Mouse (Mus musculus) small intestine, adult 2 months (tissue): ENCODE data around the gene Tmed10. TPM values are rescaled to one million over a fixed set of nuclear protein-coding genes. Genes with fewer than 3 reads are reported as not detected.

Experiments
- H3K27ac ChIP-seq: fragments of 200-500 bp; 2 replicates; pipeline ENCODE4 v1.5.1; 2012; ENCODE audit warnings: low read depth, low read length, control low read depth, inconsistent platforms; ENCODE audit not compliant: insufficient read depth
- H3K27me3 ChIP-seq: fragments of 200-500 bp; 2 replicates; pipeline ENCODE4 v1.6.1; 2012; ENCODE audit warnings: mild to moderate bottlenecking, moderate library complexity, low read length, inconsistent platforms; ENCODE audit not compliant: control insufficient read depth, insufficient read depth
- H3K36me3 ChIP-seq: fragments of 200-500 bp; 2 replicates; pipeline ENCODE4 v1.6.1; 2012; ENCODE audit warnings: mild to moderate bottlenecking, low read length, control low read depth, inconsistent platforms; ENCODE audit not compliant: control insufficient read depth, insufficient read depth
- H3K4me1 ChIP-seq: fragments of 200-500 bp; 2 replicates; pipeline ENCODE4 v1.6.1; 2012; ENCODE audit warnings: low read length, inconsistent platforms, mixed read lengths; ENCODE audit not compliant: control insufficient read depth, insufficient read depth, insufficient read length
- H3K4me3 ChIP-seq: fragments of 200-500 bp; 2 replicates; pipeline ENCODE4 v1.5.1; 2012; ENCODE audit warnings: low read depth, mild to moderate bottlenecking, control low read depth, inconsistent platforms, low read length, moderate library complexity
- CTCF ChIP-seq: fragments of 200-500 bp; IDR thresholded peaks from 2 replicates; pipeline ENCODE4 v1.5.1; 2012; ENCODE audit warnings: low read depth, mild to moderate bottlenecking, control low read depth, inconsistent platforms, low read length, moderate library complexity, mixed read lengths; ENCODE audit not compliant: insufficient replicate concordance, insufficient read length; ENCODE audit errors: extremely low read depth
- POLR2A ChIP-seq: fragments of 200-500 bp; IDR thresholded peaks from 2 replicates; pipeline ENCODE4 v1.6.1; 2012; ENCODE audit warnings: low read depth, mild to moderate bottlenecking, control low read depth, inconsistent platforms, low read length, moderate library complexity
- WGBS: fragments of 180-500 bp; shearing (Covaris S2); methylation state at CpG from one replicate; pipeline ENCODE4 v1.1.7; 2018; 5-methylcytosine and 5-hydroxymethylcytosine counted together
- polyA plus RNA-seq: library from polyadenylated mRNA; depleted of rRNA; stranded (reverse); fragments of >200 nt; gene quantifications from 2 replicates; pipeline ENCODE4 v1.2.3, GENCODE M21; 2012

Tmed10 gene
- polyA plus RNA-seq, 1 experiment = 226 TPM

- no peak for TF ChIP-seq POLR2A
- TF ChIP-seq CTCF = no peak
- H3K4me3 ChIP-seq = no peak overlapping the region
- H3K27ac ChIP-seq = 0 out of 2 replicates have a peak overlapping the region, but pooled peaks have one; percentile 15
- 28% methylated on average over 11 of the region's 11 CpGs for WGBS
- no peaks in the 10 kb centered on the region for H3K27me3 ChIP-seq
- peaks cover 23% of the 10 kb centered on the region for H3K36me3 ChIP-seq
- H3K4me1 ChIP-seq = no peaks in the 10 kb centered on the region
These were observed 76.4 kb downstream of the Tmed10 start for GRCm38 (mm10) chr12:85298127-85298834.

GRCm38 (mm10) chr12:85297345-85297997, 77.2 kb downstream of the Tmed10 start:
- TF ChIP-seq POLR2A = no peak
- TF ChIP-seq CTCF = no peak

GRCm38 (mm10) chr12:85296915-85297314, 77.7 kb downstream of the Tmed10 start:
- Histone ChIP-seq H3K27ac (no peak overlapping the region), H3K4me1 (peaks cover 2% of the 10 kb centered on the region; the same call in 1 of the 2 replicates), H3K4me3 (no peak overlapping the region), H3K27me3 (no peaks in the 10 kb centered on the region), H3K36me3 (peaks cover 16% of the 10 kb centered on the region)
- 81% methylated on average over 5 of the region's 5 CpGs for whole genome bisulfite sequencing
- TF ChIP-seq CTCF (no peak), POLR2A (no peak)

More at GRCm38 (mm10) chr12:85297345-85297997, 77.2 kb downstream of the Tmed10 start:
- 0 out of 2 replicates have a peak overlapping the region, but pooled peaks have one; percentile 15 for H3K27ac ChIP-seq
- H3K27me3 ChIP-seq = no peaks in the 10 kb centered on the region
- no peak overlapping the region for H3K4me3 ChIP-seq
- peaks cover 20% of the 10 kb centered on the region for H3K36me3 ChIP-seq
- 82% methylated on average over 10 of the region's 10 CpGs for WGBS
- H3K4me1 ChIP-seq = 0 out of 2 replicates have a peak, but pooled peaks cover under 1% of the 10 kb centered on the region

GRCm38 (mm10) chr12:85295506-85295905, 79.1 kb downstream of the Tmed10 start:
- Histone ChIP-seq H3K27ac (no peak overlapping the region), H3K4me3 (no peak overlapping the region), H3K36me3 (peaks cover 4% of the 10 kb centered on the region; the same call in 1 of the 2 replicates), H3K27me3 (no peaks in the 10 kb centered on the region), H3K4me1 (peaks cover 2% of the 10 kb centered on the region; the same call in 1 of the 2 replicates)
- no peak for TF ChIP-seq POLR2A
- 90% methylated on average over 2 of the region's 2 CpGs for WGBS

- Histone ChIP-seq H3K36me3 (no peaks in the 10 kb centered on the region), H3K27ac (no peak overlapping the region), H3K4me1 (peaks cover 8% of the 10 kb centered on the region), H3K4me3 (no peak overlapping the region), H3K27me3 (no peaks in the 10 kb centered on the region)
- no peak for TF ChIP-seq POLR2A
- no peak for TF ChIP-seq CTCF
These were observed 81.7 kb downstream of the Tmed10 start for GRCm38 (mm10) chr12:85292906-85293305.

- Histone ChIP-seq H3K27ac (no peak overlapping the region), H3K4me1 (peaks cover 8% of the 10 kb centered on the region), H3K36me3 (no peaks in the 10 kb centered on the region), H3K27me3 (no peaks in the 10 kb centered on the region), H3K4me3 (no peak overlapping the region)
- WGBS = 49% methylated on average over 6 of the region's 6 CpGs
- TF ChIP-seq CTCF (no peak), POLR2A (no peak)
These were observed 82.4 kb downstream of the Tmed10 start for GRCm38 (mm10) chr12:85292288-85292687.

- H3K4me1 ChIP-seq = peaks cover 8% of the 10 kb centered on the region
- H3K36me3 ChIP-seq = no peaks in the 10 kb centered on the region
- TF ChIP-seq CTCF = no peak
- TF ChIP-seq POLR2A = no peak
- H3K27ac ChIP-seq = no peak overlapping the region
- no peak overlapping the region for H3K4me3 ChIP-seq
- no peaks in the 10 kb centered on the region for H3K27me3 ChIP-seq
These were observed 83.1 kb downstream of the Tmed10 start for GRCm38 (mm10) chr12:85291541-85291940.
